Mouse (Mus musculus) heart, postnatal 0 days (tissue): ENCODE measurements around the gene Btd.
"Not testable (repeated sequence)": the region's sequence is repeated elsewhere in the genome, so short reads cannot be mapped to it uniquely, and the experiment has no call there.

Source experiments
- CTCF ChIP-seq: IDR thresholded peaks from 2 replicates; pipeline ENCODE4 v1.5.1; 2016; ENCODE audit warnings: antibody characterized with exemption, control low read depth, low read depth
- EP300 ChIP-seq: IDR thresholded peaks from 2 replicates; pipeline ENCODE4 v1.6.1; 2016; ENCODE audit warnings: antibody characterized with exemption, low read depth

DNA sequence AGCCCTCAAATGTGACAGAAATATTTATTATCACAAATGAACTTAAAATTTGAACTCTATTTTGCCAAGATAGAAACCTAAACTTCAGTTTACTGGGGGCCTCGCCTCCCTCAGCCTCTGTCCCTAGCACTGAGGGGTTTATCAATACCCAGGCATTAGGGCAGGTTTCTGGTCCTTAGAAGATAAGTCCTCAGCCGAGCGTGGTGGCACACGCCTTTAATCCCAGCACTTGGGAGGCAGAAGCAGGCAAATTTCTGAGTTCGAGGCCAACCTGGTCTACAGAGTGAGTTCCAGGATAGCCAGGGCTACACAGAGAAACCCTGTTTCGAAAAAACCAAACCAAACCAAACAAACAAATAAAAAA lies 38.2 kb upstream of the Btd start:
- not testable (repeated sequence) for TF ChIP-seq EP300, CTCF
